Mouse (Mus musculus) embryonic stem cell, embryonic (primary cell): ENCODE results near the gene Git2.

Experiments used
- CTCF ChIA-PET, 4 experiments: fragments of 300-600 bp in 2 of 4; fragments of 350-600 bp in 2 of 4; sonication (Branson Sonifier 250); formaldehyde crosslinking; loops; one replicate each; lab custom pipeline; 2022; ENCODE audit warnings: inconsistent platforms in 2 of 4; lab: Charles Lee
- POLR2A ChIA-PET, 4 experiments: fragments of 300-600 bp in 2 of 4; fragments of 350-600 bp in 2 of 4; sonication (Branson Sonifier 250); formaldehyde crosslinking; loops; one replicate each; lab custom pipeline; 2022; ENCODE audit warnings: antibody characterized with exemption in 4 of 4, inconsistent platforms in 1 of 4; lab: Charles Lee

Gene Git2

DNA sequence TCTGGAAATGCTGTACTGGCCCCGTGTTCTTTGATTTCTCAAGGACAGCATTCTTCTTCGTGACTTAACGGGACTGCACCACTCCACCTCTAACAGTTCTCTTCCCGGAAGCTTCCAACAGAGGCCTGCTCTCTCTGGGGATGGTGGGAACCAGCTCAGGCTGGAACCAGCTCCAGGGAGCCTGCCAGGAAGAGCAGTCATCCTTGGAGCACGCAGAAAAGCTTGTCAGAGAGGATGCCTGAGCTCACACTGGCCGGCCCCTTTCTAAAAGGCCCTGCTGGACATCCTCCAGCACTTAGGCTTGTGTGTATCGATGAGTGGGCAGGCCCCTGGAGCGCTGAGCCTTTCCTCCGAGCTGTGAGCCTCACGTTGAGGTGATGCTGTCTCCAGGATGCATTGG is 47.2 kb downstream of the Git2 start:
- CTCF ChIA-PET: interaction anchor here in 2 of 4 experiments (0.5 to 2.1 kb wide), 5 partner anchors 13 to 645 kb away, joined by 3 to 10 read pairs (median 5); partner anchors contain the start of gene Hnf1a (in 1 of the 2)
- POLR2A ChIA-PET: interaction anchor here (0.7 to 4.9 kb wide), 21 partner anchors 9 to 391 kb away, joined by 3 to 26 read pairs (median 4); partner anchors contain the start of genes Acads (in 1 of the 4) and Ankrd13a (in 1 of the 4)

DNA sequence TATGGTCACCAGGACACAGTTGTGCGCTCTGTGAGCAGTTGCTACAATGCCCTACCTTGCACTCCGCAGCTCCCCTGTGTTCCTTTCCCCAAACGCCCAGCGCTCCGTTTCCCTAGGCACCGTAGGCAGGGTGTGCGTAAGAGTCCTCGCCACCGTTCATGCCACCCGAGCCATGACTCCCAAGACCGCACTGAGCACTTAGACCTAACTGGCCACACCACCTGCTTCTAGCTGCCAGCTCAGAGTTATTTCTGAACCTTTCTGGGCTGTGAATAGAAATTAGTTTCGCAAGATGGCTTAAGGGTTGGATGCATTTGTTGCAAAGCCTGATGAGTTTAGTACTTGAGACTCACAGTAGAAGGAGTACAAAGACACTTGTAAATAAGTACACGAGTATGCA is 52.5 kb downstream of the Git2 start:
- ChIA-PET CTCF (interaction anchor here in 2 of 4 experiments (0.5 to 0.7 kb wide), 2 partner anchors 137 to 500 kb away, joined by 3 read pairs; no protein-coding TSS in a partner anchor), POLR2A (interaction anchor here in 2 of 4 experiments (0.6 to 3.7 kb wide), 7 partner anchors 11 to 225 kb away, joined by 3 to 20 read pairs (median 5); no protein-coding TSS in a partner anchor)

DNA sequence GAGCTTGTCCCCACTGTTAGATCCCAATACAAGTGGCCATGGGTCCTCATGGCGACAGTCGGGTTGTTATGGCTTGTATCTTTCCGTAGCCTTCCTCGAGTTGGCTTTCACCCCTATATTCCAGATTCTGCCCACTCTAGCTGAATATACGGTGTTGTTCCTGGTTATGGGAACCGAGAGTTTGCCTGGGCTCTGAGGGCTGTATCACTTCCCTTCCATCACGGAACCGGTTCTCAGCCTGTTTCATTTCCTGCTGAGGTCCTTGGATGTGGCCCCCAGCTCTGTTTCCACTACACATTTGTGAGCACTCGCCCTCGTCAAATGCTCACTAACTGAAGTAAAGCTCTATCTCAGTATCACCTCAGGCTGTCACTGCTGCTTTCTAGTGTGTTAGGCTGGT is 53.3 kb downstream of the Git2 start:
- ChIA-PET POLR2A (interaction anchor here in 2 of 4 experiments (0.9 to 3.7 kb wide), 8 partner anchors 9 to 30 kb away, joined by 3 to 20 read pairs (median 4); no protein-coding TSS in a partner anchor), CTCF (interaction anchor here in 1 of 4 experiments (0.9 kb wide), 2 partner anchors 82 to 386 kb away, joined by 3 to 4 read pairs; no protein-coding TSS in a partner anchor)

- POLR2A ChIA-PET: interaction anchor here in 1 of 4 experiments (1.1 kb wide), 1 partner anchor 185 kb away, joined by 3 read pairs; no protein-coding TSS in a partner anchor
- CTCF ChIA-PET: no interaction called here
These were observed 54.5 kb downstream of the Git2 start for GRCm38 (mm10) chr5:114720784-114721183.

GRCm38 (mm10) chr5:114719928-114720270 is 55.4 kb downstream of the Git2 start:
- ChIA-PET POLR2A (interaction anchor here in 2 of 4 experiments (1.1 to 2.0 kb wide), 3 partner anchors 8 to 12 kb away, joined by 4 to 6 read pairs (median 5); no protein-coding TSS in a partner anchor), CTCF (no interaction called here)

DNA sequence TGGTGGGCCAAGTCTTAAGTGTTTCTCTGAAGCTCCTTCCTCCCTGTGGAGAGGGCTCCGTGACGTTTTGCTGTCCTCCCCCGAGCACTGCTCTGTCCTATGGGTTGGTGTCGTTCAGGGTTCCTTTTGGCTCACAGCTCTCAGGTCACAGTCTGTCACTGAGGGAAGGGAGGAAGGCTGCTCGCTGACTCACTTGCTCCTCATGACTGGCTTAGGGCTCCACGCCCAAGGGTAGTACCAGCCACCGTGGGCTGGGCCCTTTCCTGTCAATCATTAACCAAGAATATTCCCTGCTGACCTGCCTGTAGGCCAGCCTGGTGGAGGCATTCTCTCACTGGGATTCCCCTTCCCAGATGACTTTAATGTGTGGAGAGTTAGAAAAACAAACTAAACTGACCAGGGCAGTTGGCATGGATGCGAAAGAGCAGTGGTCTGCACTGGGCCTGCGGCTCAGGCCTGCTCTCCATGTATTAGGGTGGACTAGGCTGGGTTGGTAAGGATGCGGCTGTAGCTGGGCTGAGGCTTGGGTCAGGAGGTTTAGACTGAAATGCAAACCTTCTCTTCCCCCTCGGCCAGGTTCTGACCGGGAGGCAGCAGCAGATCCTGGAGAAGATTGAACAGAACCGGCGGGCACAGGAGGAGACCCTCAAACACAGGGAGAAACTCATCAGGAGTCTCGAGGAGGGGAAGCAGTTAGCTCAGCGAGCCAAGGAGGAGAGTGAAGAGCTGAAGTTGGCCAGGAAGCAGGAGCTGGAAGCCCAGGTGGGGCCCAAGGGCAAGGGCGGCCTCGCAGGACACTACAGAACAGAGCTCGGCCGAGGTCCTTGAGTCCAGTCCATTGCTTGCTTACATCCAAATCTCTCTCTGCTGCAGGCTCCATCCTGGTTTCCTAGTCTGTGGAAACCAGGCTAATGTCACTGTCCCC is 56.1 kb downstream of the Git2 start:
- ChIA-PET POLR2A (interaction anchor here in 2 of 4 experiments (0.6 to 2.4 kb wide), 6 partner anchors 8 to 56 kb away, joined by 3 to 12 read pairs (median 4); partner anchors contain the start of gene Git2 (in 1 of the 2)), CTCF (interaction anchor here in 1 of 4 experiments (0.9 kb wide), 1 partner anchor 99 kb away, joined by 4 read pairs; no protein-coding TSS in a partner anchor)

DNA sequence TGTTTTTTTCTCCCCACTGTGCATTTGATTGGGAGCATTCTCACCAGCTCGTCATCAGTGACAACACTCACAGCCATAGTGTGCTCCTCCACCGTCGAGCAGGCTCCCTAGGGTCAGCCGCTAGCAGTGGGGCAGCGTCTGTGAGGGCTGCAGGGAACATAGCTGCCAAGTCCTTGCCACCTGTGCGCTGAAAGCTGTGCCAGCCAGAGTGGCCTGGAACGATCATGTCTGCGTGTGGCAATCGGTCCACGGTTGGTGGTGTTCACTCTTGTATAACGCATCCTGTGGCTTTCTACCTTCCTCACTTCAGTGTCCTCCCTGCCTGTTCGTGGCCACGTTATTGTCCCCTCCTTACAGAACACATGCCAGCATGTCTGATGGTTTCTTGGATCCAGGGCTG is 56.8 kb downstream of the Git2 start:
- ChIA-PET POLR2A (interaction anchor here in 3 of 4 experiments (0.7 to 2.7 kb wide), 9 partner anchors 9 to 599 kb away, joined by 3 to 12 read pairs (median 5); no protein-coding TSS in a partner anchor), CTCF (interaction anchor here in 1 of 4 experiments (0.9 kb wide), 1 partner anchor 98 kb away, joined by 4 read pairs; no protein-coding TSS in a partner anchor)

- POLR2A ChIA-PET: interaction anchor here in 3 of 4 experiments (0.7 to 2.7 kb wide), 9 partner anchors 9 to 599 kb away, joined by 3 to 12 read pairs (median 4); no protein-coding TSS in a partner anchor
- CTCF ChIA-PET: interaction anchor here in 2 of 4 experiments (0.6 kb wide), 2 partner anchors 257 to 444 kb away, joined by 3 to 4 read pairs; partner anchors contain the start of gene Foxn4 (in 1 of the 2)
These were observed 57.4 kb downstream of the Git2 start for GRCm38 (mm10) chr5:114717937-114718336.

GRCm38 (mm10) chr5:114717292-114717691 is 58.0 kb downstream of the Git2 start:
- POLR2A ChIA-PET: interaction anchor here in 2 of 4 experiments (1.0 to 2.7 kb wide), 6 partner anchors 9 to 200 kb away, joined by 3 to 12 read pairs (median 5); no protein-coding TSS in a partner anchor
- CTCF ChIA-PET: interaction anchor here in 1 of 4 experiments (0.6 kb wide), 1 partner anchor 444 kb away, joined by 4 read pairs; the partner anchor contains the start of gene Foxn4

GRCm38 (mm10) chr5:114714551-114714950 is 60.8 kb downstream of the Git2 start:
- ChIA-PET POLR2A (interaction anchor here (0.5 to 3.4 kb wide), 11 partner anchors 12 to 239 kb away, joined by 3 to 14 read pairs (median 4); partner anchors contain the start of gene Git2 (in 1 of the 4)), CTCF (interaction anchor here in 3 of 4 experiments (0.5 to 2.6 kb wide), 5 partner anchors 10 to 496 kb away, joined by 3 to 18 read pairs (median 4); no protein-coding TSS in a partner anchor)

GRCm38 (mm10) chr5:114709357-114709756 is 66.0 kb downstream of the Git2 start:
- POLR2A ChIA-PET: interaction anchor here (0.6 to 4.7 kb wide), 24 partner anchors 8 to 943 kb away, joined by 3 to 18 read pairs (median 4); partner anchors contain the start of gene 2210016L21Rik (in 1 of the 4)
- CTCF ChIA-PET: interaction anchor here in 3 of 4 experiments (0.6 to 2.0 kb wide), 14 partner anchors 25 to 401 kb away, joined by 3 to 6 read pairs (median 4); no protein-coding TSS in a partner anchor

- ChIA-PET CTCF (interaction anchor here in 3 of 4 experiments (0.9 to 2.0 kb wide), 6 partner anchors 33 to 256 kb away, joined by 3 to 6 read pairs (median 4); no protein-coding TSS in a partner anchor), POLR2A (interaction anchor here in 2 of 4 experiments (0.7 to 4.7 kb wide), 10 partner anchors 9 to 93 kb away, joined by 3 to 18 read pairs (median 4); no protein-coding TSS in a partner anchor)
These were observed 66.8 kb downstream of the Git2 start for GRCm38 (mm10) chr5:114708491-114708890.

DNA sequence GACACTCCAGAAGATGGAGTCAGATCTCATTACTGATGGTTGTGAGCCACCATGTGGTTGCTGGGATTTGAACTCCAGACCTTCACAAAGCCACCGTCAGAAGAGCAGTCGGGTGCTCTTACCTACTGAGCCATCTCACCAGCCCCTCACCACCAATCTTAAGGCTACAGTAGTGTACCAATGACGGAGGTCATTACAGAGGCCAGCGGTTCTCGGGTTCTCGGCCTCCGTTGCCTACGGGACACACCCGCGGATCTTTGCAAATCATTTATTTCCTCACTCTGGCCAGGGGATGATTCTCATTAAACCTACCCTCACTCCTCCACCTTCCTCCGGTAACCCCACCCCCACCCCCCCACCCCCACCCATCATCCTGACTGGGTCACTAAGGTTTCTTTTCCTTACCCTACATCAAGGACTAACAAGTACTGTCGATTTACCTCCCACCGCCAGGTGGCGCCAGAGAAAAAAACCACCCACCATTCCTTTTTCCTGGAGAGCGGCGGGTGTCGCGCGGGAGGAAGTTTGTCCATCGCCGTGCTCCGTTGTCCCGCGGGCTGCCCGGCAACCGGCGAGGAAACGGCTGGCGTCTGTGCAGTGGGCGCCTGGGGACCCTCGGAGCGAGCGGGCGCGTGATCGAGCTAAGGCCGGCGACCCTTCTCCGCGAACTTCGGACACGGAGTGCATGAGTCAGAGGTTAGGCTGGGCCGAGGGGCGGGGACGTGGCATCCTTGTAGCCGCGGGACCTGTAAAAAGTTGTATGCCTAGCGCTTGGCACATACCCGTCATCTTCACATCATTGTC is 67.8 kb downstream of the Git2 start, which contains the start of gene Tchp:
TSS of gene Tchp (plus strand) at position 496 of the 804 bp plus-strand sequence.
- ChIA-PET POLR2A (interaction anchor here in 3 of 4 experiments (0.7 to 4.7 kb wide), 4 partner anchors 8 to 603 kb away, joined by 3 to 18 read pairs (median 6); no protein-coding TSS in a partner anchor), CTCF (interaction anchor here in 1 of 4 experiments (2.0 kb wide), 1 partner anchor 195 kb away, joined by 4 read pairs; no protein-coding TSS in a partner anchor)

GRCm38 (mm10) chr5:114702403-114703392 is 72.6 kb downstream of the Git2 start:
- POLR2A ChIA-PET: interaction anchor here (0.6 to 1.9 kb wide), 10 partner anchors 8 to 260 kb away, joined by 3 to 9 read pairs (median 3); partner anchors contain the start of gene 2210016L21Rik (in 1 of the 4)
- CTCF ChIA-PET: interaction anchor here (0.5 to 2.4 kb wide), 25 partner anchors 11 to 407 kb away, joined by 3 to 11 read pairs (median 4); partner anchors contain the start of genes 2210016L21Rik (in 1 of the 4), Gltp (in 1 of the 4) and Gm9936 (in 1 of the 4)

- ChIA-PET CTCF (interaction anchor here in 1 of 4 experiments (0.5 to 1.0 kb wide), 3 partner anchors 60 to 509 kb away, joined by 3 to 8 read pairs (median 4); partner anchors contain the start of gene Unc119b), POLR2A (interaction anchor here in 3 of 4 experiments (0.5 to 2.7 kb wide), 35 partner anchors 8 to 818 kb away, joined by 3 to 13 read pairs (median 4); partner anchors contain the start of genes Gltp (in 1 of the 3), Hnf1a (in 1 of the 3) and Tchp (in 1 of the 3))
These were observed 76.3 kb downstream of the Git2 start for GRCm38 (mm10) chr5:114699015-114699414.
